Mouse (Mus musculus) adrenal gland, postnatal 36 days (tissue): ENCODE measurements at regions not wholly inside any gene's neighbourhood (a gene's known extent, or its start where the extent isn't known, plus 50 kb on each side); places are given as distances from the start of the nearest gene placed in this dataset.

Source experiments
- DNase-seq, 2 experiments: peaks; one replicate each; pipeline ENCODE4 v3.0.0; 2021; ENCODE audit warnings: mixed read lengths in 1 of 2

DNA sequence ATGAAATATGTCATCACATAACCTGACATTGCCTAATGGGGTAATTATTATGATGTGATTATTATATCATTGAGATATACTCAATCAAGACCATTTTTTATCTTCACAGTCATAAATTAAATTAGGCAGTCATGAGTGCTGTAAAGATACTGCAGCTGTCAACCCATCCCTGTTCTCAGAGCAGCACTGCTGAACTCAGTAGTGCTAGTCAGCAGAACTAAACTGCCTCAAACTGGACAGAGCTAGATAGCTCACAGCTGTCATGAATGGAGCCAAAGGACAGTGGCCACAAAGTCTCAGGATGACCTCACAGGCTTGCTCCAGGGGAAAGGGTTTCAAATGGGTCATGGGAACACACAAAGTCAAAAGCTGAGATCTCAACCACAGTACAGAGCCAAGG, 71.3 kb downstream of the Gm6760 start:
- DNase-seq = no peak

GRCm38 (mm10) chrX:64058389-64058788, 93.6 kb downstream of the Gm6760 start:
- DNase-seq = peak in 1 of 2 experiments; percentile 0

GRCm38 (mm10) chrX:64056776-64057175, 95.2 kb downstream of the Gm6760 start:
- DNase-seq = no peak
